Mouse (Mus musculus): ENCODE results near the gene Ldb3.
A peak's percentile ranks its signal among the peaks of the same experiment; 100 is the strongest.

The Ldb3 gene

GRCm38 (mm10) chr14:34553470-34553869 is 35.0 kb downstream of the Ldb3 start:
- DNase-seq, result no peak

- no peak for DNase-seq
Measured at GRCm38 (mm10) chr14:34552226-34552625, 36.3 kb downstream of the Ldb3 start.

- DNase-seq, result peak; percentile 79 to 82
Measured at GRCm38 (mm10) chr14:34549004-34549671, 39.3 kb downstream of the Ldb3 start.

GRCm38 (mm10) chr14:34548391-34549001 is 40.0 kb downstream of the Ldb3 start:
- peak; percentile 71 to 79 for DNase-seq

DNA sequence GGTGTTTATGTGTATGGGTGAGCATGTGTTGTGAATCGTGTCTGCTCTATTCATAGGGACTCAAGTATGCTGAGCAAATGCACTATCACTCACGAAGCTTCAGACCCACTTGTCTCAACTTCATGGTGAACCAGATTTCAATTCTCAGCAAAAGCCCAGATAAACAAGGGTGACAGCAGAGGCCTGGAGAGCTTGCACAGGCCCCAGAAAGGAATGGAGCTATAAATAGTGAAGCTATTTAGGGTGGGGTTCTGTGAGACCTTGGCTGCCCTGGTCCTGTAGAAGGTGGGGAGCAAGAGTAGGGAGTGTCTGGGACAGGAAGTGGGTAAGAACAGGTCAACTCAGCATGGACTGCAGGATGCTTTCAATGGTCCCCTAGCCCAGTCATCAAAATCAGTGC is 43.9 kb downstream of the Ldb3 start:
- DNase-seq, result no peak

- DNase-seq, result no peak
Measured at GRCm38 (mm10) chr14:34544001-34544400, 44.5 kb downstream of the Ldb3 start.

DNA sequence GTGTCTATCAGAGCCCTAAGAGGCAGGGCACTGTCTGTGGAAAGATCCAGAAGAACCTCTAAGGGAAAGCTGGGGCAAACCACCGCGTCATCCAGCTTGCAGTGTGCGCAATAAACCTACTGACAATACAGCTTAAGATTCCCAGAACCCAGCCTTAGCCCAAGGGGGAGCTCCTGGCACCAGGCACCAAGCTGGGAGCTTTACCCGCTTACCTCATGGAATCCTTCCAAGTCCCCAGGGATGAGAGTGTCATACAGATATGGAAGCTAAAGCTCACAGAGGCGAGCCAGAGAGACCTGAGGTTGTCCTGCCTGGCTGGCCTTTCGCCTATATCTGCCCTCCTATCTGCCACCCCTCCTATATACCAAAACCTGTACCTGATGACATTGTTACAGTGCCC is 44.9 kb downstream of the Ldb3 start:
- no peak for DNase-seq

DNA sequence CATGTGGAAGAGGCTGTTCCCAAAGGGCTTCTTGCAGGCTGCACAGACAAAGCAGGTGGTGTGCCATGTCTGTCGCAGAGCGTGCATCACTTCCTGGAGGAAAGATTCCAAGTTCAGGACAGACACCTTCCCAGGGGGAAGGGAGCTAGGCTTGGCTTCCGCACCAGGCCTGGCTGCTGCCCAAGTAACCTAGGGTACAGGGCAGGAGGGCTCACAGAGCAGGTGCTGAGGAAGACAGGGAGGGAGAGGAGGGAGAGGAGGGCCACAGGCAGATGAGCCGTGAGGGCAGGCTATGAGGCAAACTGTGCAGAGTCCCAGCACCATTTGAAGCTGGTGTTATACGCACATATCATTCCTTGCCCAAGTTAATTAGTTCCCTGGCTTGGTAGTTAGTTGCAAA is 46.6 kb downstream of the Ldb3 start:
- DNase-seq, result no peak

GRCm38 (mm10) chr14:34540685-34541162 is 47.8 kb downstream of the Ldb3 start:
- DNase-seq, result peak; percentile 39 to 49

DNA sequence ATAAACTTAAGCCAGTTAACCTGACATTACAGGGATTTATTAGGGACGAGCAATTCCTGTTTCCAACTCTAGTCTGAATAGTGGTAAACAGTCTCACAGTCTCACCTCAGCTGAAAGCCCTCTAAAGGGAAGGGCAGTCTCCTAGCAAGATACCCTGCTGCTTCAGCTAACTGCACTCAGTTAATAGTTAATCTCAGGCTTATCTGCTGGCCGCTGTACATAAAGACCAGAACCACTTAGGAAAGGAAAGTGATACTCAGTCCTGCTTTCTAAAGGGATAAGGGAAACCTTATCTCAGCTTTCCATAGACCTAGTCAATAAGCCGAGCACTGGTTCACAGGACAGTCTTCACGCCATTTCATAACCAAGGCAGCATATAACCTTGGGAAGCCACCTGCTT is 52.6 kb downstream of the Ldb3 start:
- DNase-seq, result no peak

DNA sequence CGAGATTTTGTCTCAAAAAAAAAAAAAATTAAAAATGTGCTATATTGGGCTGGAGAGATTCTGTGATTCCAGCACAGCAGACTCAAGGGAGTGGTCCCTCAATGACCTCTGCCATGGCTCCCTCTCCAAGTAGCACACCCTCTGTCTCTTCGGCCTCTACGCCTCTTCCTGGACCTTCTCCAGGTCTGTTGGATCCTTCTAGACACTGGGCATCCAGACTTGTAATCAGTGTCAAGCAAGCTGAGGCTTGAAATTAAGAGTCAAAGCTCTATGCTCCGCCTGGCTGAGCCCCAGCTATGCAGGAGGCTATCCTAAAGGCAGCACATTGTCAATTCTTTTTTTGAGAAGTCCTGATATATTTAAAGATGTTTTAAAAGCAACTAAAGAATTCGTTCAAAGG is 54.9 kb downstream of the Ldb3 start:
- DNase-seq, result peak; percentile 17 to 18

GRCm38 (mm10) chr14:34532536-34532935 is 55.9 kb downstream of the Ldb3 start:
- DNase-seq, result peak; percentile 20 to 21

- DNase-seq, result no peak
Measured at GRCm38 (mm10) chr14:34528804-34529203, 59.7 kb downstream of the Ldb3 start.

DNA sequence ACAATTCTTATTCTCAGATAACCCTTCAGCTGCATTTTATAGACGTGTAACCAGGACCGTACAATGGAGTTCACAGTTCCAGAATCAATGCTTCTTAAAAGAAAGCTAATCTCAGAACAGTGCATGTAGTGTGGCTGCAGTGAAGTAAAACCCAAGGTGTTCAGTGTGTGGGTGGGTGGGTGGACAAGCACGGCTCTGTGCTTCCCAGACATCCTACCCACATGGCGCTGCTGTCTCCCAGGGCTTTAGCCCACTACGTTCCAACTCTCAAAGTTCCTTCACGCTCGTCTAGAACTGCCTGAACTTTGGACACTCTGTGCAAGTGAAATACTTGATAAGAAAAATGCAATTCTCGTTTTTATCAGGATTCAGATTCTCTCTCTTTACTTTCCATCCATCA is 65.8 kb downstream of the Ldb3 start, which contains the start of gene 9230112D13Rik:
Gene 9230112D13Rik, minus strand, starts transcription at position 101 of the 400 bp plus-strand sequence.
- no peak for DNase-seq

DNA sequence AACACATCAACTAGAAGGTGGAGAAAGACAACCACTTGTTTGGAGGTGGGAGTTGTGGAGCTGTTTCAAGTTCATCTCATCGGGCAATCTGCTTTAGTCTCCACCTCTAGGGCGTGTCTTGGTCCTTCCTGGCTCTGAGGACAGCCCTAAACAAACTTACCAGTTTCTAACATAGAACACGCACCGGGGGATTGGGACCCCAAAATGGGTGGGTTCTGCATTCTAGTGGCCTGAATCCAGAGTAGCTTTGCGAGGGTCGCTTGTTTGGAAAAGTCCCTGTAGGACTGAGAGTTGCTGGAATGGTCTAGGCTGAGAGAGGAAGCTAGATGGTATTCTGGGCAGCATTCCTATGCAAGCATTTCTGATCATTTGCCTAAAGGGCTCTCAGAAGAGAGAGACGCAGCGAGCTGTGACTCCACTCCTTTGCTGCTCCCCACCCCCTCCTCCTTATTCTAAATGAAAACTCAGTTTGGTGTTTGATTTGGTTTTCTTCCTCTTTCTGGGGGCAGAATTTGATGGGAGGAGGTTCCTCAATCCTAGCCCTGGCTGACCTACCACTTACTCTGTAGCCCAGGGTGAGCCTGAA is 70.4 kb downstream of the Ldb3 start:
- DNase-seq, result no peak

DNA sequence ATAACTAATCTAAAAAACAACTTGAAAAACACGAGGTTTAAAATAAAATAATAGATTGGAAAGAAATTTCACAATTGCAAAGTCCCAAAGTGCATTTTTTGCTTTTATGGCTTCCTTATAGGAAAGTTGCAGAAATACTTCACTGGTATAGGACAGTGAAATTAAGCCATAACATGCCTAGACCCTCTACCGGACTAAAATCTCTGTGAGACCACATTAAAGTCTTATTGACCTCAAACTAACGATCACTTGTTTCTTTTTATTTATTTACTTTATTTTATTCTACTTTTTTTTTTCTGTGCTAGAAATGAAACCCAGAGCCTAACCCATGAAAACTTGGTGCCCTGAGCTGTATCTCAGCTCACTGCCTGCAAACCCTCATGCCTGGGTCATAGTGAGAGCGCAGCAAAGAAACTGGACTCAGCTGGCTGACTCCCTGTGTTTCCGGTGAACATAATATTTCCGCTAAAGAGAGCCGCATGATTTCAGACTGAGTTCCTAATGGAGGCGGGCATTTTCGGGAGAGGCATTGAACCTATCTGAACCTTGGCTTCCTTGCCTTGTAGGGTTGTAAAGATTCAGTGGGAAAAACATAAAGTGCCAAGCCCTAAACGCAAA is 71.4 kb downstream of the Ldb3 start:
- DNase-seq, result no peak

GRCm38 (mm10) chr14:34515860-34516259 is 72.6 kb downstream of the Ldb3 start:
- no peak for DNase-seq

DNA sequence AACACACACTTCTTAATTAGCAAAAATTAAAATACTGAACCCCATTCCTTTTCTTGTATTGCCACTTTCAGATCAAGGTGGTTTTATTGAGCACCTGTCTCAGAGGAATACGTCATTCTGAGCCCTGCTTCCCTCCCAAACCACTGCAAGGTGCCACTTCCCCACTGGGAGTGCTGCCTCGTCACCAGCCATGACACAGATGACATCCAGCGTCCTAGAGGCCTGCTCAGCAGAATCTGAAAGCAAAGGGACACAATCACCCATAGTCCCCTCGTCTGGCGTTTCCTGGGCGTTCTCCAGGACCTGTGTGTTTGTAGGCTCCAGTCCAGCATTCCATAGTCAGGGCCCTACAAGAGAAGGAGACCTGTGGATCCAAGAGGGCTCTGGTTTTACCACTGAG is 74.4 kb downstream of the Ldb3 start:
- peak; percentile 27 to 52 for DNase-seq

DNA sequence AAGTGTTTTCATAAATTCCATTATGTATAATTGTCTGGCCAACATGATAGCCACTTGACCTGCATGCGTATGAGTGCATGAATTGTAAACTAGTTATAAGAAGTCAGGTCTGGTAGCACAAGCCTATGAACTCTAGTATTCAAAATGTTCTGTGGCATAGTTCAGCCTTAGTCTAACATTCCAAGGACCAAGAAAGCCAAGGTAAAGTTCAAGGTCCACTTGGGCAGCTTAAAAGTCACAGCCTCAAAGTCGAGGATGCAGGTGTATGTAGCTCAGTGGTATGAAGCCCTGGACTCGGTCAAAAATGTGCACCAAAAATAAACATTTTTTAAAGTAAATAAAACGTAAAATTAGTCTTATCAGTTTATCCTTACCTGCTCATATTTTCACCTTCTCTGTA is 75.9 kb downstream of the Ldb3 start:
- DNase-seq, result no peak

DNA sequence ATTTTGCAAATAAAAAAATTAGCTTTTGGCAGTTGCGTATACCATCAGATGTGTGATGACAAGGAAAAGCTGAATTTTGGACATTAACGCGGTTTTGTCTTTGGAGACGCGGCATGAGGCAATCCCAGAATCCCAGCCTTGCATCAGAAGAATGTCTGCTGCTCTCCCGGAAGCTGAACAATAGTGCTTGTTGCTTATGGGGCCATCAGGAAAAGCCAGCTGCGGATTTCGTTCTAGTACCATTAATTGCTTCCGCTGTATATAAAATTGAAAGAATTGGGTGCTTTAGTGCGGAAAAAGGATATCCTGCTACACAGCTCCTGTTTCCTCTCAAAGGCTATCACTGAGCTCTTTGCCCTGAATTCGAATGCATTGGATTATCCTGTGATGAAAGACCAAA is 76.6 kb downstream of the Ldb3 start:
- no peak for DNase-seq

GRCm38 (mm10) chr14:34508842-34509439 is 79.5 kb downstream of the Ldb3 start:
- no peak for DNase-seq

GRCm38 (mm10) chr14:34508187-34508840 is 80.2 kb downstream of the Ldb3 start:
- no peak for DNase-seq

- DNase-seq, result no peak
Measured at GRCm38 (mm10) chr14:34505309-34505708, 83.2 kb downstream of the Ldb3 start.
